ENCODE assay signal across 8 mouse cellular contexts in the genomic region with DNA sequence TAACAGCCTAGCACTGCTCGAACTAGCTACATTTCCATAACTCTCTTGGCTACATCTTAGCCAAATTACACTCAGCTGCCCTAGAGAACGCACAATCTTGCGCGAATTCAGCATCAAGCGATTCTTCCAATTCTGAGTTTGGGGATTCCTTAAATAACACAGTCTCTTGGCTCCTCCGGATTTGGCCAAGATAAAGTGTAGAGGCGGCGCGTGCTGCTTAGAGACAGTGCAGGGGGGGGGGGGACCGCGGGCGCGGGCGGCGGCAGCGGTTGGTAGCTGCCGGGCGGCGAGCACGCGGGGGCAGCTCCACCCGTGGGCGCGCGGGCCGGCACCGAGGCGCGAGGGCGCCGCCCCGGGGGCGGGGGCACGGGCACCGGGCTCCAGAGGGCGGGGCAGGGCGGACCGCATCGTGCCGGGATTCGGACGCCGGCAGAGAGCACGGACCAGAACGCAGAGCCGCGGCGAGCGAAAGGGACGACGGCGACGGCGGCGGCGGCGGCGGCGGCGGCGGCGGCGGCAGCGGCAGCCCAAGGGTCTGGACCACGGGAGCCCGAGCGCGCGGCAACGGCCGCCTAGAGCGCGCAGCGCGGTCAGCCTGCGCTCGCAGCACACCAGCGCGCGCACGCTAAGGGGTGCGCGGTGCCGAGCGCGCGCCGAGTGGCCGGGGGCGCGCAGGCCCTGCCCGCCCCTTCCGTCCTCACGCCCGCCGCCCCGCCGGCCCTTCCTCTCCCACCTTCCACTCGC. TPM values are rescaled to one million over a fixed set of nuclear protein-coding genes. Genes with fewer than 3 reads are reported as not detected.
DNase-seq lines count a peak whose midpoint lies in the region; ATAC-seq and TF ChIP-seq lines count a peak whose summit lies in the region.

Gene Ugcg, plus strand, starts transcription at position 456 of the 744 bp plus-strand sequence.

- TF ChIP-seq POLR2A in olfactory bulb, adult 2 months (IDR thresholded peaks at IDR 0.05; ENCODE audit: insufficient read depth, low read depth, low read length): peak; percentile 33; the same call in 1 of the 2 replicates

- H3K4me1 ChIP-seq in ES-E14 (ENCODE audit: control insufficient read depth in 2 of 2, insufficient read depth in 2 of 2, low read length in 2 of 2, poor library complexity in 1 of 2): peaks cover 5 to 7% of the 10 kb centered on the region in 2 experiments
- H3K4me1 ChIP-seq in forebrain, embryonic 16.5 days (replicated peaks; ENCODE audit: control insufficient read depth, insufficient read depth, low read length): peaks cover 13% of the 10 kb centered on the region
- H3K4me1 ChIP-seq in lung, embryonic 14.5 days (ENCODE audit: insufficient read depth): 0 out of 2 replicates have a peak, but pooled peaks cover 4% of the 10 kb centered on the region
- no peaks in the 10 kb centered on the region for H3K4me1 ChIP-seq in olfactory bulb, adult 2 months (ENCODE audit: control insufficient read depth, insufficient read depth, low read length)

- no peaks in the 10 kb centered on the region for H3K36me3 ChIP-seq in ES-E14 (ENCODE audit: control insufficient read depth, insufficient read depth, low read length, poor library complexity, severe bottlenecking)
- no peaks in the 10 kb centered on the region for H3K36me3 ChIP-seq in forebrain, embryonic 16.5 days (ENCODE audit: control insufficient read depth, insufficient read depth)
- H3K36me3 ChIP-seq in lung, embryonic 14.5 days (ENCODE audit: insufficient read depth): no peaks in the 10 kb centered on the region

- no peak for TF ChIP-seq CTCF in layer of hippocampus, adult 2 months (conservative IDR thresholded peaks at IDR 0.05)
- no peak for TF ChIP-seq CTCF in lung, embryonic 14.5 days (IDR thresholded peaks at IDR 0.05; ENCODE audit: low read depth)
- no peak for TF ChIP-seq CTCF in olfactory bulb, adult 2 months (IDR thresholded peaks at IDR 0.05; ENCODE audit: insufficient read depth, low read depth, low read length)

- DNase-seq in ES-E14 (ENCODE audit: low read depth, low spot score): peak; percentile 35
- DNase-seq in cerebellum, adult 11-12 months: peak; percentile 83
- peak; percentile 69 for DNase-seq in heart, postnatal 25 days (ENCODE audit: low spot score)
- DNase-seq in layer of hippocampus, adult 2 months (ENCODE audit: low spot score in 2 of 2): peak; percentile 49 to 59
- peak; percentile 93 for DNase-seq in lung, embryonic 14.5 days
- peak; percentile 66 to 69 for DNase-seq in thymus, adult 18-20 months

- in situ Hi-C loops in ES-E14 (cut with MboI; ENCODE audit: low sequenced_read_pairs in 2 of 2, unreplicated experiment in 2 of 2): no loop called here

- ATAC-seq in forebrain, embryonic 16.5 days: peak; percentile 91
- peak; percentile 93 for ATAC-seq in lung, embryonic 14.5 days (ENCODE audit: insufficient read depth)

- peak within 1 kb of the TSS; percentile 45; the same call in 1 of the 2 replicates for H3K27ac ChIP-seq in ES-E14 (ENCODE audit: insufficient read depth, low read depth, low read length, poor library complexity, severe bottlenecking)
- peak within 1 kb of the TSS; percentile 97 for H3K27ac ChIP-seq in forebrain, embryonic 16.5 days (ENCODE audit: low read length)
- peak within 1 kb of the TSS; percentile 93 for H3K27ac ChIP-seq in layer of hippocampus, adult 2 months
- H3K27ac ChIP-seq in lung, embryonic 14.5 days (ENCODE audit: low read depth): peak within 1 kb of the TSS; percentile 96
- H3K27ac ChIP-seq in olfactory bulb, adult 2 months (ENCODE audit: insufficient read depth, low read depth, low read length): peak within 1 kb of the TSS; percentile 87

- H3K9ac ChIP-seq in ES-E14 (ENCODE audit: insufficient read depth, low read depth, low read length, poor library complexity, severe bottlenecking): peak within 1 kb of the TSS; percentile 88
- H3K9ac ChIP-seq in forebrain, embryonic 16.5 days (replicated peaks; ENCODE audit: low read depth, low read length): peak within 1 kb of the TSS; percentile 99
- peak within 1 kb of the TSS; percentile 97 for H3K9ac ChIP-seq in lung, embryonic 14.5 days

- H3K27me3 ChIP-seq in forebrain, embryonic 16.5 days (replicated peaks; ENCODE audit: control insufficient read depth, insufficient read depth, low read length): no peaks in the 10 kb centered on the region
- no peaks in the 10 kb centered on the region for H3K27me3 ChIP-seq in lung, embryonic 14.5 days (ENCODE audit: insufficient read depth, low read length)

- H3K9me3 ChIP-seq in ES-E14 (ENCODE audit: control insufficient read depth, insufficient read depth, low read depth, low read length): no peaks in the 10 kb centered on the region
- no peaks in the 10 kb centered on the region for H3K9me3 ChIP-seq in forebrain, embryonic 16.5 days (ENCODE audit: control insufficient read depth, low read length)
- H3K9me3 ChIP-seq in lung, embryonic 14.5 days (ENCODE audit: low read depth, low read length): no peaks in the 10 kb centered on the region

- peak within 1 kb of the TSS; percentile 64 for H3K4me2 ChIP-seq in forebrain, embryonic 16.5 days (ENCODE audit: low read length)
- H3K4me2 ChIP-seq in lung, embryonic 14.5 days: peak within 1 kb of the TSS; percentile 76

- peak within 1 kb of the TSS; percentile 96 to 97 for H3K4me3 ChIP-seq in ES-E14 (ENCODE audit: insufficient read depth in 1 of 2, low read depth in 1 of 2, low read length in 2 of 2, poor library complexity in 1 of 2, severe bottlenecking in 1 of 2)
- H3K4me3 ChIP-seq in forebrain, embryonic 16.5 days (replicated peaks; ENCODE audit: low read length): peak within 1 kb of the TSS; percentile 99
- peak within 1 kb of the TSS; percentile 91 for H3K4me3 ChIP-seq in layer of hippocampus, adult 2 months
- H3K4me3 ChIP-seq in lung, embryonic 14.5 days (ENCODE audit: low read depth, low read length): peak within 1 kb of the TSS; percentile 92
- peak within 1 kb of the TSS; percentile 98 for H3K4me3 ChIP-seq in olfactory bulb, adult 2 months (ENCODE audit: insufficient read depth, low read depth, low read length)

- intact Hi-C loops in heart, postnatal 25 days (cut with DNase I): loop anchor here (2.0 to 5.0 kb wide), 3 partner anchors 53 to 358 kb away; partner anchors contain the start of gene Ptbp3

- under 1% methylated on average over 39 of the region's 99 CpGs for WGBS in forebrain, embryonic 16.5 days
- under 1% methylated on average over 58 of the region's 99 CpGs for WGBS in lung, embryonic 14.5 days
- WGBS in olfactory bulb, adult 2 months: 8% methylated on average over 98 of the region's 99 CpGs

TF ChIP-seq in ES-E14, 5 proteins besides CTCF, POLR2A, EP300 and RAD21:
- TF ChIP-seq ZC3H11A (IDR thresholded peaks at IDR 0.05; ENCODE audit: borderline replicate concordance, low read depth, low read length): no peak
- TF ChIP-seq ZNF384 (IDR thresholded peaks at IDR 0.05; ENCODE audit: low read depth, low read length): no peak
- TF ChIP-seq HCFC1 (IDR thresholded peaks at IDR 0.05; ENCODE audit: borderline replicate concordance, insufficient read depth, low read length): 0 out of 2 replicates have a peak, but pooled peaks have one; percentile 51
- TF ChIP-seq MAFK (IDR thresholded peaks at IDR 0.05; ENCODE audit: insufficient read depth, low read depth, low read length): no peak

RNA-seq across cellular contexts. Expression of gene Ugcg, which starts in this region (rescaled TPM):
- 40.2 and 56.4 TPM in 2 replicates for total RNA-seq in ES-E14 (2012; rRNA removed)
- 17.9 and 18.3 TPM in 2 replicates for polyA plus RNA-seq in forebrain, embryonic 16.5 days (2015; fragmentation: Nextera tagmentation; extraction: Ambion mirVana)
- 10 to 100 TPM; 14.4 to 15.1 TPM for total RNA-seq in heart, postnatal 25 days (2021)
- total RNA-seq in layer of hippocampus, adult 2 months (2021): 10 to 100 TPM; 67.1 to 68.0 TPM
- 12.3 and 13.8 TPM in 2 replicates for polyA plus RNA-seq in lung, embryonic 14.5 days (2014; fragmentation: Nextera tagmentation; extraction: Ambion mirVana)
- 114 TPM in 1 of 2 replicates, not detected in the other for polyA plus RNA-seq in olfactory bulb, adult 2 months (2012; ENCODE audit: insufficient read depth, insufficient read length, low replicate concordance, missing spikeins)

Comparison
In these comparisons a context has a peak if more than half of its experiments do, and no peak if none do; other contexts are left out.
1. Peak in every context shown above with its lines: DNase-seq, ATAC-seq, H3K4me3 ChIP-seq and H3K27ac ChIP-seq.
2. DNase-seq: peak in every context shown above with its lines; median percentile 93 in lung, embryonic 14.5 days; 83 in cerebellum, adult 11-12 months; 69 in heart, postnatal 25 days; 68 in thymus, adult 18-20 months; 54 in layer of hippocampus, adult 2 months; 35 in ES-E14.
3. H3K27ac ChIP-seq: peak in every context shown above with its lines; median percentile 97 in forebrain, embryonic 16.5 days; 96 in lung, embryonic 14.5 days; 93 in layer of hippocampus, adult 2 months; 87 in olfactory bulb, adult 2 months; 45 in ES-E14.